Mouse (Mus musculus): ENCODE measurements around the gene Grm5. TPM values are rescaled to one million over a fixed set of nuclear protein-coding genes. Genes with fewer than 3 reads are reported as not detected.

Grm5 gene
- polyA plus RNA-seq (2015; fragmentation: Illumina TruSeq; extraction: RNeasy Lipid Tissue Mini Kit (QIAGEN cat#74804); ENCODE audit: insufficient read depth, low read depth, low replicate concordance): not detected

DNA sequence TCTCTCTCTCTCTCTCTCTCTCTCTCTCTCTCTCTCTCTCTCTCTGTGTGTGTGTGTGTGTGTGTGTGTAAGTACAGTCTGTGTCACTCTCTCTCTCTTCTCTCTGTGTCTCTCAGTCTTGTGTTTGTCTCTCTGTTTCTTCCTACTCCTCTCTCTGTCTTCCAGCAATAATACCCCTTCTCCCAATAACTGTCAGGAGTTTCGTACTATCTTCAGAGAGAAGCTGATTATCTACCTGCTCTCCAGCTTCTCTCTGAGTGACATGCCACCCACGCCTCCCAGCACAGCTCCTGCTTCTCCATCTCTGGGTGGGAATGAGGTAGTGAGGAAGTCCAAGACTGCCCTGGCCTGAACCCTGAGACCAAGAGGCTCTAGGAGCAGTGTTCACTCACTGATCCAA is at the start of gene Grm5:
Gene Grm5, plus strand, starts transcription at position 301 of the 400 bp plus-strand sequence.

Other genes starting within 250 kb of the Grm5 start
- not detected for gene Tyr, start 90.7 kb upstream of the Grm5 start, polyA plus RNA-seq (2015; fragmentation: Illumina TruSeq; extraction: RNeasy Lipid Tissue Mini Kit (QIAGEN cat#74804); ENCODE audit: insufficient read depth, low read depth, low replicate concordance)

Measured in pancreas, adult 10 weeks (tissue).